Mouse (Mus musculus) heart, postnatal 0 days (tissue): ENCODE results near the gene Gabrb3.

Source experiments
- CTCF ChIP-seq: IDR thresholded peaks from 2 replicates; pipeline ENCODE4 v1.5.1; 2016; ENCODE audit warnings: antibody characterized with exemption, control low read depth, low read depth
- EP300 ChIP-seq: IDR thresholded peaks from 2 replicates; pipeline ENCODE4 v1.6.1; 2016; ENCODE audit warnings: antibody characterized with exemption, low read depth

- TF ChIP-seq CTCF (no peak), EP300 (no peak)
These were observed 72.3 kb downstream of the Gabrb3 start for GRCm38 (mm10) chr7:57491795-57492194.
